Mouse (Mus musculus) bone marrow macrophage, adult 2 months (primary cell): ENCODE data around the gene Brdt.

Experiments
- CTCF ChIP-seq: IDR thresholded peaks from 2 replicates; pipeline ENCODE4 v1.5.1; 2012; ENCODE audit warnings: low read depth, mild to moderate bottlenecking, low read length, moderate library complexity
- POLR2A ChIP-seq: IDR thresholded peaks from 2 replicates; pipeline ENCODE4 v1.6.1; 2012; ENCODE audit warnings: mild to moderate bottlenecking, low read depth, low read length, borderline replicate concordance

GRCm38 (mm10) chr5:107370040-107370439 lies 39.1 kb downstream of the Brdt start:
- TF ChIP-seq CTCF = no peak
- TF ChIP-seq POLR2A = no peak
